17 mouse cellular contexts compared by ENCODE assay signal in genomic region chr5:148015383-148015782, GRCm38 (mm10).
"Had no signal": no experiment of that assay in that cellular context is flagged by ENCODE, and none has a peak within 500 bp of the region (broad histone marks: within the 10 kb centered on the region; RNA-seq: fewer than 3 reads in every experiment).

No protein-coding gene starts in this region.

- H3K27ac ChIP-seq: liver, embryonic 12.5 days; liver, embryonic 14.5 days; midbrain, embryonic 10.5 days; midbrain, embryonic 13.5 days; neural tube, embryonic 12.5 days; stomach, embryonic 15.5 days; stomach, postnatal 0 days had no signal

- H3K36me3 ChIP-seq: liver, embryonic 12.5 days; midbrain, embryonic 10.5 days; midbrain, embryonic 13.5 days; neural tube, embryonic 12.5 days; stomach, embryonic 15.5 days had no signal

- H3K9me3 ChIP-seq: midbrain, embryonic 10.5 days; midbrain, embryonic 13.5 days; neural tube, embryonic 12.5 days; stomach, embryonic 15.5 days had no signal

- ATAC-seq: liver, embryonic 12.5 days; midbrain, embryonic 13.5 days; midbrain, embryonic 16.5 days had no signal

- H3K4me2 ChIP-seq: liver, embryonic 12.5 days; lung, embryonic 14.5 days; midbrain, embryonic 13.5 days; neural tube, embryonic 12.5 days; stomach, embryonic 15.5 days had no signal

- H3K9ac ChIP-seq: liver, embryonic 12.5 days; liver, embryonic 14.5 days; lung, embryonic 14.5 days; midbrain, embryonic 13.5 days; neural tube, embryonic 12.5 days; stomach, embryonic 15.5 days had no signal

- H3K27me3 ChIP-seq: liver, embryonic 12.5 days; megakaryocyte, embryonic 14.5 days; midbrain, embryonic 13.5 days; neural tube, embryonic 12.5 days; stomach, embryonic 15.5 days had no signal

- H3K4me3 ChIP-seq: liver, embryonic 12.5 days; megakaryocyte, embryonic 14.5 days; midbrain, embryonic 10.5 days; midbrain, embryonic 13.5 days; myocyte; neural tube, embryonic 12.5 days; stomach, embryonic 15.5 days had no signal

- H3K4me1 ChIP-seq: liver, embryonic 12.5 days; megakaryocyte, embryonic 14.5 days; midbrain, embryonic 10.5 days; midbrain, embryonic 13.5 days; neural tube, embryonic 12.5 days; stomach, embryonic 15.5 days had no signal

- DNase-seq: lung, adult 18-20 months; lung, embryonic 14.5 days; lung, postnatal 10 days; lung, postnatal 4 days; right cerebral cortex, postnatal 14 days; thymus, adult 2 months; thymus, postnatal 25 days had no signal
